Mouse (Mus musculus) CD4-positive, CD25-positive, alpha-beta regulatory T cell, adult 9 weeks (primary cell): ENCODE results near the gene Ribc2. TPM values are rescaled to one million over a fixed set of nuclear protein-coding genes. Genes with fewer than 3 reads are reported as not detected.

Source experiments
- polyA plus RNA-seq: library from polyadenylated mRNA; unstranded; fragments of 100-300 nt; shearing (Covaris generic); gene quantifications from one replicate; pipeline ENCODE4 v1.2.1, GENCODE M21; 2017

Gene Ribc2
- not detected for polyA plus RNA-seq

DNA sequence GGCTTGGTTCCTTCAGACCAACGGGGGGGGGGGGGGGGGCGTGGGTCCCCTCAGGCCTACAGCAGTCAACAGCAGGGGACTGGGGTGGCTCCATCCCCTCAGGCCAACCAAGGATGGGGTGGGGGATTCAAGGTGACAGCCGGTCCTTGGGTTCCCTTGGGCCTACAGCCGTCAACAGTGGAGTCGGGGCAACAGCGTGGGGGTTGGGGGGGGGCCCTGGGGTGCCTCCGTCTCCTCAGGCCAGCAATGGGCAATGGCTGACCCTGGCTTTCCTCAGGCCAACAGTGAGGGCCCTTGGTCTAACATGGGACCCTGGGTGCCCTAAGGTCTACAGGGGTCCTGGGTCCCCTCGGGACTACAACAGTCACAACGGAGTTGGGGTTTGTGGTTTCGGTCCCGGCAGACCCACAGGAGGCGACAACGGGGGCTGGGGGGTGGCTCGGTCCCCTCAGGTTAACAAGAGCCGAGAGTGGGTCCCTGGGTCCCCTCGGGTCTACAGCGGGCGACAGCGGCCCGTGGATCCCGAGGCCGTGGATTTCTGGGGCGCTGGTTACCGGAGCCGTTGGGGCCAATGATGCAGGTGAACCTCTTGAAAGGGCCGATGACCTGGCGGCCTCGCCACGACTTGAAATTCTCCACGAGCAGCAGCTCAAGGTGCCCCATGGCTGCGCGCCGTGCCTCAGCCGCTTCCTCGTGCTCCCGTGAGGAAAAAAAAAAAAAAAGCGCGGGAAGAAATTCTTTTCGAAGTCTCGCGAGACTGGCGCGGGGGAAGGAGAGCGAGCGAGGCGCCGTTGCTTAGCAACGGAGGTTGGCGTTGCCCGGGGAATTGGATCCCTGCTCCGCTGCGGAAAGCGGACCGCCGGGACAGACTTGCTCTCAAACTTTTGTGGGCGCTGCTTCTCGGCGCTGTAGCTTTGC, at the start of gene Ribc2, which contains the start of gene Smc1b:
Gene Ribc2, plus strand, starts transcription at position 804 of the 918 bp plus-strand sequence.
Gene Smc1b, minus strand, starts transcription at position 690 of the 918 bp plus-strand sequence.

Other genes starting within 250 kb of the Ribc2 start
- 0.45 TPM for gene Gm29666, start 212.0 kb upstream of the Ribc2 start, polyA plus RNA-seq
- gene Nup50, start 208.7 kb upstream of the Ribc2 start, polyA plus RNA-seq: 25.6 TPM
- 1.5 TPM for gene 5031439G07Rik, start 143.5 kb upstream of the Ribc2 start, polyA plus RNA-seq
- not detected for gene Upk3a, start 114.9 kb upstream of the Ribc2 start, polyA plus RNA-seq
- 47.9 TPM for gene Fam118a, start 103.1 kb upstream of the Ribc2 start, polyA plus RNA-seq
- 0.15 TPM for gene Smc1b, start 114 bp upstream of the Ribc2 start, polyA plus RNA-seq
- gene Fbln1, start 73.9 kb downstream of the Ribc2 start, polyA plus RNA-seq: 0.27 TPM
- gene Atxn10, start 204.2 kb downstream of the Ribc2 start, polyA plus RNA-seq: 141 TPM